Mouse (Mus musculus): ENCODE measurements around the gene Timm8a1.

GRCm38 (mm10) chrX:134540414-134541135 is 1.1 kb downstream of the Timm8a1 start:
- TF ChIP-seq CTCF (IDR thresholded peaks at IDR 0.05; ENCODE audit: low read depth, low read length) (no peak), POLR2A (IDR thresholded peaks at IDR 0.05; ENCODE audit: extremely low read depth, insufficient read depth, low read length) (no peak)
